ENCODE assay signal across 18 mouse cellular contexts in genomic region chr4:88723497-88724090, GRCm38 (mm10). TPM values are rescaled to one million over a fixed set of nuclear protein-coding genes. Genes with fewer than 3 reads are reported as not detected.
A peak's percentile ranks its signal among the peaks of the same experiment; 100 is the strongest.
DNase-seq lines count a peak whose midpoint lies in the region; ATAC-seq lines count a peak whose summit lies in the region.
"Had no signal": no experiment of that assay in that cellular context is flagged by ENCODE, and none has a peak within 500 bp of the region (broad histone marks: within the 10 kb centered on the region; RNA-seq: fewer than 3 reads in every experiment).

No protein-coding gene starts in this region.

- peak overlapping the region; percentile 50; the same call in 1 of the 2 replicates for H3K27ac ChIP-seq in limb, embryonic 15.5 days
- H3K27ac ChIP-seq in limb, embryonic 10.5 days: no peak overlapping the region
- peak overlapping the region; percentile 57; the same call in 1 of the 2 replicates for H3K27ac ChIP-seq in embryonic facial prominence, embryonic 13.5 days
- peak overlapping the region; percentile 68 for H3K27ac ChIP-seq in intestine, embryonic 15.5 days
- H3K27ac ChIP-seq in stomach, embryonic 15.5 days: peak overlapping the region; percentile 69; the same call in 1 of the 2 replicates
- H3K27ac ChIP-seq: forebrain, embryonic 12.5 days; hindbrain, embryonic 13.5 days; liver, embryonic 12.5 days had no signal

- H3K36me3 ChIP-seq in limb, embryonic 15.5 days: peaks cover 10% of the 10 kb centered on the region; the same call in 1 of the 2 replicates
- H3K36me3 ChIP-seq in limb, embryonic 10.5 days: peaks cover 23% of the 10 kb centered on the region
- peaks cover 10% of the 10 kb centered on the region for H3K36me3 ChIP-seq in embryonic facial prominence, embryonic 13.5 days
- H3K36me3 ChIP-seq in intestine, embryonic 15.5 days: peaks cover 9% of the 10 kb centered on the region
- no peaks in the 10 kb centered on the region for H3K36me3 ChIP-seq in stomach, embryonic 15.5 days

- H3K9me3 ChIP-seq in limb, embryonic 15.5 days: no peaks in the 10 kb centered on the region
- H3K9me3 ChIP-seq in limb, embryonic 10.5 days (replicated peaks): no peaks in the 10 kb centered on the region
- no peaks in the 10 kb centered on the region for H3K9me3 ChIP-seq in embryonic facial prominence, embryonic 13.5 days
- no peaks in the 10 kb centered on the region for H3K9me3 ChIP-seq in intestine, embryonic 15.5 days
- H3K9me3 ChIP-seq in stomach, embryonic 15.5 days: no peaks in the 10 kb centered on the region
- H3K9me3 ChIP-seq: forebrain, embryonic 12.5 days; hindbrain, embryonic 13.5 days; liver, embryonic 12.5 days had no signal

- H3K4me1 ChIP-seq in limb, embryonic 15.5 days: peaks cover 19% of the 10 kb centered on the region
- H3K4me1 ChIP-seq in limb, embryonic 10.5 days: peaks cover 29% of the 10 kb centered on the region
- H3K4me1 ChIP-seq in embryonic facial prominence, embryonic 13.5 days: peaks cover 18% of the 10 kb centered on the region
- peaks cover 13% of the 10 kb centered on the region for H3K4me1 ChIP-seq in intestine, embryonic 15.5 days (replicated peaks)
- peaks cover 15% of the 10 kb centered on the region for H3K4me1 ChIP-seq in stomach, embryonic 15.5 days

- ATAC-seq in limb, embryonic 15.5 days (ENCODE audit: insufficient number of reproducible peaks, low FRiP score, low TSS enrichment, low read depth): no peak
- ATAC-seq in embryonic facial prominence, embryonic 13.5 days (ENCODE audit: insufficient number of reproducible peaks, insufficient read depth, low FRiP score, low TSS enrichment, low read depth): no peak
- 0 out of 2 replicates have a peak, but pooled peaks have one; percentile 1 for ATAC-seq in intestine, embryonic 15.5 days
- no peak for ATAC-seq in stomach, embryonic 15.5 days (ENCODE audit: insufficient read depth, low FRiP score, low read depth)
- ATAC-seq: CD4-positive, CD25-positive, alpha-beta regulatory T cell, adult 4 months; liver, embryonic 12.5 days had no signal

- no peak overlapping the region for H3K9ac ChIP-seq in limb, embryonic 15.5 days
- no peak overlapping the region for H3K9ac ChIP-seq in embryonic facial prominence, embryonic 13.5 days
- H3K9ac ChIP-seq in intestine, embryonic 15.5 days: no peak overlapping the region
- H3K9ac ChIP-seq in stomach, embryonic 15.5 days: no peak overlapping the region
- H3K9ac ChIP-seq: forebrain, embryonic 12.5 days; hindbrain, embryonic 13.5 days; liver, embryonic 12.5 days had no signal

- H3K4me2 ChIP-seq in limb, embryonic 15.5 days: no peak overlapping the region
- no peak overlapping the region for H3K4me2 ChIP-seq in embryonic facial prominence, embryonic 13.5 days
- H3K4me2 ChIP-seq in intestine, embryonic 15.5 days (replicated peaks): peak overlapping the region; percentile 44
- no peak overlapping the region for H3K4me2 ChIP-seq in stomach, embryonic 15.5 days
- H3K4me2 ChIP-seq: forebrain, embryonic 12.5 days had no signal

- H3K27me3 ChIP-seq in limb, embryonic 15.5 days: no peaks in the 10 kb centered on the region
- no peaks in the 10 kb centered on the region for H3K27me3 ChIP-seq in limb, embryonic 10.5 days (ENCODE audit: low read depth, poor library complexity, severe bottlenecking)
- no peaks in the 10 kb centered on the region for H3K27me3 ChIP-seq in embryonic facial prominence, embryonic 13.5 days
- H3K27me3 ChIP-seq in intestine, embryonic 15.5 days (replicated peaks): no peaks in the 10 kb centered on the region
- H3K27me3 ChIP-seq in stomach, embryonic 15.5 days (replicated peaks): no peaks in the 10 kb centered on the region
- H3K27me3 ChIP-seq: hindbrain, embryonic 13.5 days; liver, embryonic 12.5 days had no signal

- DNase-seq in limb, embryonic 10.5 days (ENCODE audit: low spot score): no peak
- DNase-seq in thymus, postnatal 14 days: no peak
- DNase-seq in cerebellum, adult 8-10 months: no peak
- DNase-seq: adrenal gland, postnatal 14 days; cerebellum, postnatal 25 days; gastrocnemius, postnatal 36 days; layer of hippocampus, postnatal 36 days; midbrain, embryonic 14.5 days had no signal

- 51% methylated on average over 8 of the region's 8 CpGs for WGBS in limb, embryonic 15.5 days
- 58% methylated on average over 8 of the region's 8 CpGs for WGBS in limb, embryonic 10.5 days
- 54% methylated on average over 8 of the region's 8 CpGs for WGBS in embryonic facial prominence, embryonic 13.5 days
- 45% methylated on average over 7 of the region's 8 CpGs for WGBS in intestine, embryonic 15.5 days
- 51% methylated on average over 8 of the region's 8 CpGs for WGBS in stomach, embryonic 15.5 days

- H3K4me3 ChIP-seq in limb, embryonic 15.5 days: no peak overlapping the region
- H3K4me3 ChIP-seq in limb, embryonic 10.5 days: no peak overlapping the region
- H3K4me3 ChIP-seq in embryonic facial prominence, embryonic 13.5 days: no peak overlapping the region
- no peak overlapping the region for H3K4me3 ChIP-seq in intestine, embryonic 15.5 days (replicated peaks)
- no peak overlapping the region for H3K4me3 ChIP-seq in stomach, embryonic 15.5 days (replicated peaks)
- H3K4me3 ChIP-seq: forebrain, embryonic 12.5 days; hindbrain, embryonic 13.5 days had no signal

RNA-seq across cellular contexts. Expression of gene Klhl9, which starts 1.3 kb away (rescaled TPM):
- polyA plus RNA-seq in limb, embryonic 15.5 days (2015; fragmentation: Nextera tagmentation; extraction: Ambion mirVana): 93.3 and 105 TPM in 2 replicates
- 82.7 and 106 TPM in 2 replicates for polyA plus RNA-seq in limb, embryonic 10.5 days (2016; fragmentation: Nextera tagmentation; extraction: Ambion mirVana)
- 111 and 122 TPM in 2 replicates for polyA plus RNA-seq in embryonic facial prominence, embryonic 13.5 days (2015; fragmentation: Nextera tagmentation; extraction: Ambion mirVana)
- 75.3 and 89.4 TPM in 2 replicates for polyA plus RNA-seq in intestine, embryonic 15.5 days (2015; fragmentation: Nextera tagmentation; extraction: Ambion mirVana)
- polyA plus RNA-seq in stomach, embryonic 15.5 days (2015; fragmentation: Nextera tagmentation; extraction: Ambion mirVana): 87.8 and 88.8 TPM in 2 replicates

RNA-seq across cellular contexts. Expression of gene Gm26566, which starts 2.0 kb away (rescaled TPM):
- 0.56 and 1.1 TPM in 2 replicates for polyA plus RNA-seq in limb, embryonic 15.5 days (2015; fragmentation: Nextera tagmentation; extraction: Ambion mirVana)
- 1.1 and 1.5 TPM in 2 replicates for polyA plus RNA-seq in limb, embryonic 10.5 days (2016; fragmentation: Nextera tagmentation; extraction: Ambion mirVana)
- polyA plus RNA-seq in embryonic facial prominence, embryonic 13.5 days (2015; fragmentation: Nextera tagmentation; extraction: Ambion mirVana): 0.84 and 1.0 TPM in 2 replicates
- polyA plus RNA-seq in intestine, embryonic 15.5 days (2015; fragmentation: Nextera tagmentation; extraction: Ambion mirVana): 0.80 and 0.97 TPM in 2 replicates
- polyA plus RNA-seq in stomach, embryonic 15.5 days (2015; fragmentation: Nextera tagmentation; extraction: Ambion mirVana): 0.49 and 1.0 TPM in 2 replicates
- polyA plus RNA-seq: CD4-positive, CD25-positive, alpha-beta regulatory T cell, adult 4 months had no signal

RNA-seq across cellular contexts. Expression of gene Gm13271, which starts 31.1 kb away (rescaled TPM):
- not detected in 2 replicates for polyA plus RNA-seq in limb, embryonic 15.5 days (2015; fragmentation: Nextera tagmentation; extraction: Ambion mirVana)
- polyA plus RNA-seq in limb, embryonic 10.5 days (2016; fragmentation: Nextera tagmentation; extraction: Ambion mirVana): 0.33 TPM in 1 of 2 replicates, not detected in the other
- polyA plus RNA-seq in embryonic facial prominence, embryonic 13.5 days (2015; fragmentation: Nextera tagmentation; extraction: Ambion mirVana): not detected in 2 replicates
- not detected in 2 replicates for polyA plus RNA-seq in intestine, embryonic 15.5 days (2015; fragmentation: Nextera tagmentation; extraction: Ambion mirVana)
- not detected in 2 replicates for polyA plus RNA-seq in stomach, embryonic 15.5 days (2015; fragmentation: Nextera tagmentation; extraction: Ambion mirVana)
- polyA plus RNA-seq: CD4-positive, CD25-positive, alpha-beta regulatory T cell, adult 4 months; forebrain, embryonic 12.5 days; heart, embryonic 14.5 days; hindbrain, embryonic 13.5 days; large intestine, adult 2 months; liver, embryonic 12.5 days; midbrain, embryonic 14.5 days had no signal

RNA-seq across cellular contexts. Expression of gene Ifnab, which starts 32.4 kb away (rescaled TPM):
- polyA plus RNA-seq in limb, embryonic 15.5 days (2015; fragmentation: Nextera tagmentation; extraction: Ambion mirVana): not detected in 2 replicates
- not detected in 2 replicates for polyA plus RNA-seq in limb, embryonic 10.5 days (2016; fragmentation: Nextera tagmentation; extraction: Ambion mirVana)
- polyA plus RNA-seq in embryonic facial prominence, embryonic 13.5 days (2015; fragmentation: Nextera tagmentation; extraction: Ambion mirVana): not detected in 2 replicates
- not detected in 2 replicates for polyA plus RNA-seq in intestine, embryonic 15.5 days (2015; fragmentation: Nextera tagmentation; extraction: Ambion mirVana)
- polyA plus RNA-seq in stomach, embryonic 15.5 days (2015; fragmentation: Nextera tagmentation; extraction: Ambion mirVana): not detected in 2 replicates
- polyA plus RNA-seq: CD4-positive, CD25-positive, alpha-beta regulatory T cell, adult 4 months; forebrain, embryonic 12.5 days; heart, embryonic 14.5 days; hindbrain, embryonic 13.5 days; large intestine, adult 2 months; liver, embryonic 12.5 days; midbrain, embryonic 14.5 days had no signal

RNA-seq across cellular contexts. Expression of gene Gm13283, which starts 36.3 kb away (rescaled TPM):
- 0.36 and 0.60 TPM in 2 replicates for polyA plus RNA-seq in limb, embryonic 15.5 days (2015; fragmentation: Nextera tagmentation; extraction: Ambion mirVana)
- polyA plus RNA-seq in limb, embryonic 10.5 days (2016; fragmentation: Nextera tagmentation; extraction: Ambion mirVana): 0.40 and 0.54 TPM in 2 replicates
- 0.22 and 0.63 TPM in 2 replicates for polyA plus RNA-seq in embryonic facial prominence, embryonic 13.5 days (2015; fragmentation: Nextera tagmentation; extraction: Ambion mirVana)
- polyA plus RNA-seq in intestine, embryonic 15.5 days (2015; fragmentation: Nextera tagmentation; extraction: Ambion mirVana): 0.39 and 0.80 TPM in 2 replicates
- polyA plus RNA-seq in stomach, embryonic 15.5 days (2015; fragmentation: Nextera tagmentation; extraction: Ambion mirVana): 0.23 and 0.33 TPM in 2 replicates
- polyA plus RNA-seq: large intestine, adult 2 months; liver, embryonic 12.5 days; midbrain, embryonic 14.5 days had no signal
